Mouse (Mus musculus) MEL (cell line): ENCODE results near the gene Dbnl. TPM values are rescaled to one million over a fixed set of nuclear protein-coding genes. Genes with fewer than 3 reads are reported as not detected.
A peak's percentile ranks its signal among the peaks of the same experiment; 100 is the strongest.

ENCODE experiments used
- DNase-seq: peaks from one replicate; pipeline ENCODE4 v3.0.0; 2011; ENCODE audit warnings: low read depth, low spot score
- H3K27ac ChIP-seq: 2 replicates; pipeline ENCODE4 v1.5.1; 2012; ENCODE audit warnings: low read depth, mild to moderate bottlenecking, control low read depth, low read length, moderate library complexity; ENCODE audit not compliant: control insufficient read depth
- H3K27me3 ChIP-seq, 2 experiments: fragments of 150-350 bp in 1 of 2; sonication (generic) in 1 of 2; 2 replicates each; pipeline ENCODE4 v1.6.1; 2012; ENCODE audit warnings: low read length in 2 of 2, mild to moderate bottlenecking in 2 of 2, improper control_type of control experiment in 1 of 2, moderate library complexity in 1 of 2; ENCODE audit not compliant: insufficient read depth in 2 of 2, control insufficient read depth in 1 of 2
- H3K36me3 ChIP-seq, 2 experiments: 2 replicates each; pipeline ENCODE4 v1.6.1; 2012 to 2014; ENCODE audit warnings: low read length in 2 of 2, improper control_type of control experiment in 1 of 2, inconsistent platforms in 1 of 2, mild to moderate bottlenecking in 1 of 2; ENCODE audit not compliant: insufficient read depth in 2 of 2, control insufficient read depth in 1 of 2
- H3K4me1 ChIP-seq, 2 experiments: fragments of 150-350 bp in 1 of 2; sonication (generic) in 1 of 2; 2 replicates each; pipeline ENCODE4 v1.6.1; 2012; ENCODE audit warnings: low read length in 2 of 2, improper control_type of control experiment in 1 of 2, mild to moderate bottlenecking in 1 of 2; ENCODE audit not compliant: insufficient read depth in 2 of 2, control insufficient read depth in 1 of 2
- H3K4me3 ChIP-seq, 2 experiments: fragments of 150-350 bp in 1 of 2; sonication (generic) in 1 of 2; 2 replicates each; pipeline ENCODE4 v1.5.1; 2012; ENCODE audit warnings: low read depth in 2 of 2, low read length in 2 of 2, mild to moderate bottlenecking in 2 of 2, moderate library complexity in 2 of 2, control low read depth in 1 of 2, improper control_type of control experiment in 1 of 2; ENCODE audit not compliant: control insufficient read depth in 1 of 2, insufficient read depth in 1 of 2
- H3K79me2 ChIP-seq: 2 replicates; pipeline ENCODE4 v1.6.1; 2012; ENCODE audit warnings: mild to moderate bottlenecking, low read length, moderate library complexity; ENCODE audit not compliant: control insufficient read depth, poor library complexity, insufficient read depth
- H3K9ac ChIP-seq: 2 replicates; pipeline ENCODE4 v1.6.1; 2012; ENCODE audit warnings: low read depth, mild to moderate bottlenecking, control low read depth, low read length, moderate library complexity; ENCODE audit not compliant: control insufficient read depth, poor library complexity, severe bottlenecking
- H3K9me3 ChIP-seq: fragments of 150-350 bp; sonication (generic); replicated peaks from 2 replicates; pipeline ENCODE4 v1.6.1; 2012; ENCODE audit warnings: mild to moderate bottlenecking, low read length, improper control_type of control experiment, moderate library complexity; ENCODE audit not compliant: insufficient read depth
- BHLHE40 ChIP-seq: IDR thresholded peaks from 2 replicates; pipeline ENCODE4 v1.6.1; 2012; ENCODE audit warnings: low read depth, mild to moderate bottlenecking, inconsistent platforms, low read length, improper control_type of control experiment, borderline replicate concordance
- CHD1 ChIP-seq: IDR thresholded peaks from 2 replicates; pipeline ENCODE4 v1.6.1; 2012; ENCODE audit warnings: low read depth, mild to moderate bottlenecking, inconsistent platforms, low read length, improper control_type of control experiment
- E2F4 ChIP-seq: IDR thresholded peaks from 2 replicates; pipeline ENCODE4 v1.6.1; 2011; ENCODE audit warnings: low read depth, low read length, improper control_type of control experiment, borderline replicate concordance
- GABPA ChIP-seq: IDR thresholded peaks from 2 replicates; pipeline ENCODE4 v1.6.1; 2012; ENCODE audit warnings: low read depth, mild to moderate bottlenecking, inconsistent platforms, low read length, improper control_type of control experiment, moderate library complexity
- GATA1 ChIP-seq: IDR thresholded peaks from 2 replicates; pipeline ENCODE4 v1.6.1; 2011; ENCODE audit warnings: low read depth, low read length, improper control_type of control experiment
- HCFC1 ChIP-seq: IDR thresholded peaks from 2 replicates; pipeline ENCODE4 v1.6.1; 2012; ENCODE audit warnings: low read depth, mild to moderate bottlenecking, inconsistent platforms, low read length, improper control_type of control experiment, moderate library complexity
- JUND ChIP-seq: IDR thresholded peaks from 2 replicates; pipeline ENCODE4 v1.6.1; 2011; ENCODE audit warnings: low read depth, mild to moderate bottlenecking, improper control_type of control experiment, low read length
- MAZ ChIP-seq: IDR thresholded peaks from 2 replicates; pipeline ENCODE4 v1.6.1; 2012; ENCODE audit warnings: low read depth, mild to moderate bottlenecking, inconsistent platforms, low read length, improper control_type of control experiment
- MEF2A ChIP-seq: IDR thresholded peaks from 2 replicates; pipeline ENCODE4 v1.6.1; 2014; ENCODE audit warnings: low read depth, mild to moderate bottlenecking, inconsistent platforms, low read length, improper control_type of control experiment; ENCODE audit not compliant: poor library complexity, insufficient replicate concordance, severe bottlenecking; ENCODE audit errors: extremely low read depth
- MYC ChIP-seq: IDR thresholded peaks from 2 replicates; pipeline ENCODE4 v1.6.1; 2011; ENCODE audit warnings: low read depth, mild to moderate bottlenecking, low read length, improper control_type of control experiment, moderate library complexity
- NELFE ChIP-seq: IDR thresholded peaks from 2 replicates; pipeline ENCODE4 v1.6.1; 2011; ENCODE audit warnings: low read depth, low read length, improper control_type of control experiment
- NRF1 ChIP-seq: IDR thresholded peaks from 2 replicates; pipeline ENCODE4 v1.6.1; 2014; ENCODE audit warnings: low read depth, mild to moderate bottlenecking, inconsistent platforms, low read length, improper control_type of control experiment, moderate library complexity; ENCODE audit not compliant: poor library complexity, insufficient read depth, severe bottlenecking
- POLR2A ChIP-seq, 2 experiments: IDR thresholded peaks; 2 replicates each; pipeline ENCODE4 v1.6.1; 2011 to 2012; ENCODE audit warnings: low read length in 2 of 2, mild to moderate bottlenecking in 2 of 2, control low read depth in 1 of 2, improper control_type of control experiment in 1 of 2, low read depth in 1 of 2, moderate library complexity in 1 of 2; ENCODE audit not compliant: control insufficient read depth in 1 of 2, insufficient read depth in 1 of 2, poor library complexity in 1 of 2
- POLR2AphosphoS2 ChIP-seq: IDR thresholded peaks from 2 replicates; pipeline ENCODE4 v1.6.1; 2011; ENCODE audit warnings: low read length, improper control_type of control experiment
- RAD21 ChIP-seq: IDR thresholded peaks from 2 replicates; pipeline ENCODE4 v1.6.1; 2011; ENCODE audit warnings: mild to moderate bottlenecking, low read depth, low read length, improper control_type of control experiment
- SMC3 ChIP-seq: IDR thresholded peaks from 2 replicates; pipeline ENCODE4 v1.6.1; 2011; ENCODE audit warnings: low read depth, low read length, improper control_type of control experiment
- TAL1 ChIP-seq: IDR thresholded peaks from 2 replicates; pipeline ENCODE4 v1.6.1; 2012; ENCODE audit warnings: mild to moderate bottlenecking, inconsistent platforms, low read length, moderate library complexity, mixed read lengths
- TBP ChIP-seq: IDR thresholded peaks from 2 replicates; pipeline ENCODE4 v1.8.0; 2011; ENCODE audit warnings: low read depth, low read length, improper control_type of control experiment
- TCF12 ChIP-seq: IDR thresholded peaks from 2 replicates; pipeline ENCODE4 v1.6.1; 2014; ENCODE audit warnings: low read depth, mild to moderate bottlenecking, inconsistent platforms, low read length, improper control_type of control experiment, moderate library complexity
- UBTF ChIP-seq: IDR thresholded peaks from 2 replicates; pipeline ENCODE4 v1.6.1; 2012; ENCODE audit warnings: low read depth, mild to moderate bottlenecking, inconsistent platforms, low read length, improper control_type of control experiment, moderate library complexity, borderline replicate concordance; ENCODE audit not compliant: insufficient read depth
- USF2 ChIP-seq, 2 experiments: IDR thresholded peaks; 2 replicates each; pipeline ENCODE4 v1.6.1; 2011 to 2012; ENCODE audit warnings: improper control_type of control experiment in 2 of 2, low read length in 2 of 2, borderline replicate concordance in 1 of 2, inconsistent platforms in 1 of 2, low read depth in 1 of 2, mild to moderate bottlenecking in 1 of 2; ENCODE audit not compliant: insufficient read depth in 1 of 2
- ZKSCAN1 ChIP-seq: IDR thresholded peaks from 2 replicates; pipeline ENCODE4 v1.6.1; 2012; ENCODE audit warnings: low read depth, mild to moderate bottlenecking, inconsistent platforms, low read length, improper control_type of control experiment, moderate library complexity
- ZNF384 ChIP-seq: IDR thresholded peaks from 2 replicates; pipeline ENCODE4 v1.6.1; 2012; ENCODE audit warnings: low read depth, mild to moderate bottlenecking, inconsistent platforms, low read length, improper control_type of control experiment
- polyA plus RNA-seq, 2 experiments: library from polyadenylated mRNA; stranded (reverse) in 1 of 2; unstranded in 1 of 2; fragments of >175 nt in 1 of 2; fragments of >200 nt in 1 of 2; gene quantifications; 2 replicates each; pipeline versions ENCODE4 v1.2.1 to v1.2.4; 2012; ENCODE audit warnings: low replicate concordance in 2 of 2, low read depth in 1 of 2; ENCODE audit not compliant: insufficient read length in 2 of 2, insufficient read depth in 1 of 2, missing spikeins in 1 of 2
- total RNA-seq: library from RNA; depleted of rRNA; stranded (reverse); fragments of 300-350 nt; gene quantifications from 2 replicates; pipeline ENCODE4 v1.2.3, GENCODE M21; 2012

Dbnl gene
- total and polyA plus RNA-seq, 3 experiments = 73.5 to 149 TPM; not detected in 1

DNA sequence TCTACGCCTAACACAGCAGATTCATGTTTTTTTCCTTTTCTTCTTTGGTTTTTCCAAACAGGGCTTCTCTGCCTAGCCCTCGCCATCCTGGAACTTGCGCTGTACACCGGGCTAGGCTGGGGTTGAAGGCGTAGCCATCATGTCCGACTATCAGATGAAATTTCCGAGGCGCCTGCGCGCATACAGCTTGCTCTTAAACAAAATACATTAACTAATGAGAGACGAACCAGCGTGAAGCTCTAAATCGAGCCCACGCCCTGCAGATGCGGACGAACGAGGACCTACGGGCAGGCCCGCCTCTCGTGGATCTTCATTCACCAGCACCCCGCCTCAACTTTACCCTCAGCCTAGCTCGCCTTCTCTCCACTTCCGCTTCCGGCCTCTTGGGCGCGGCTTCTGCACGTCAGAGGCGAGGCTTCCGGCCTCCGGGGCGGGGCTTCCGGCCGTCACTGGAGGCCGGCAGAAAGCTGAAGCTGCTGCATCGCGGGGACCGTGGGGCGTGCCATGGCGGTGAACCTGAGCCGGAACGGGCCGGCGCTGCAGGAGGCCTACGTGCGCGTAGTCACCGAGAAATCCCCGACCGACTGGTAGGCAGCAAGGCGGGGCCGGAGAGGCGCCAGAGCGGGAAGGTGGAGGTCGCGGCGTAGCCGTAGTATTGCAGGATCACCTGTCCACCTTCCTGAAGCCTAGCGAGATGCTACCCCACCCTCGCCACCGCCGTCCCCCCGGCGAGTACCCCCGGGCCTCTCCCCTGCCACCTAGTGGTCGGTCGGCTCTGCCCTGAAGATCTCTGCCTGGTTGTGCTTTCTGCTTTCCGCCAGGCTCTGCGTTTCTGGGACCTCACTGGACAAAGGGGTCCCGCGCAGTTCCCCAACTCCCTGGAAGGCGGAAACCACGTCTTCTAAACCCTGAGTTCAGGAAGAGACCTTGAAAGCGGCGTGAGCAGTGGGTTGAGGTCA, at the start of gene Dbnl (continued):
- peak; percentile 92 to 100 for TF ChIP-seq POLR2A (IDR thresholded peaks at IDR 0.05; ENCODE audit: control insufficient read depth in 1 of 2, insufficient read depth in 1 of 2, low read depth in 1 of 2, low read length in 2 of 2, poor library complexity in 1 of 2)
- peak; percentile 81 for TF ChIP-seq TCF12
- TF ChIP-seq RAD21 = no peak
- TF ChIP-seq MAZ = peak; percentile 86; the same call in 1 of the 2 replicates
- TF ChIP-seq USF2 (IDR thresholded peaks at IDR 0.05; ENCODE audit: borderline replicate concordance in 1 of 2, insufficient read depth in 1 of 2, low read depth in 1 of 2, low read length in 2 of 2) = no peak

DNA sequence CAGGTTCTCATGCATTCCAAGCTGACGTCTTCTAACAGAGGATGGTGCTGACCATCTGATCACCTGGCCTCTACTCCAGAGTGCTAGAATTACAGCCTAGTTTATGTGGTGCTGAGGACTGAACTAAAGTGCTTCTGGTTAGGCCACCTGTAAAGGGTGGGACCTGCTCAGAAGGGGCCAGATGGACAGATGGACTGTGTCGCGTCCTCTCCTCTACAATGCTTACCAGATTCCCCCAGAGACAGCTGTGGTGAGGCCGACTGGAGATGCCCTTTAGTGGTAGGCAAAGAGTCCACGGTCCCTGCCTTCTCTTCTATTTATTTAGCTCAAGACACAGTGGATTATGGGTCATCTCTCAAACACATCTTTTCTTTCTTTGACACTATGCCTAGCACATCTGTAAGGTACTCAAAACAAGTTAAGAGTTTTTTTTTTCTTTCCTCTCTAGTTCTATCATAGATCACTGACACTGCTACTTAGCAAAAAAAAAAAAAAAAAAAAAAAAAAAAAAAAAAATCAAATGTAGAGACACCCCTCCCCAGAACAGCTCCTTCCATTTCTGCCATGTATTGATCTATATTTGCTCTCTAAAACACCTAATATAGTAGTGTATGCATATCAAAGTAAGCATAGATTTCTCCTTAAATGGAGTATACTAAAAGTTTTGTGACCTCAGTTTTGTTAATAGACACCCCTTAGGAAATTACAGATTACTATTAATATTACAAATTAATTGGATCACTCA, 49.2 kb upstream of the Dbnl start:
- Histone ChIP-seq H3K9ac (no peak overlapping the region), H3K27ac (no peak overlapping the region), H3K27me3 (no peaks in the 10 kb centered on the region), H3K4me1 (peaks cover 19 to 27% of the 10 kb centered on the region in 2 experiments), H3K9me3 (no peaks in the 10 kb centered on the region), H3K4me3 (peak overlapping the region in 1 of 2 experiments; percentile 3; a peak in 1 of 4 replicates), H3K36me3 (peaks cover 0 to 34% of the 10 kb centered on the region in 2 experiments; a peak in 2 of 4 replicates), H3K79me2 (peaks cover 46% of the 10 kb centered on the region)
- TF ChIP-seq TAL1 = no peak
- peak; percentile 86 for TF ChIP-seq ZNF384
- no peak for DNase-seq

DNA sequence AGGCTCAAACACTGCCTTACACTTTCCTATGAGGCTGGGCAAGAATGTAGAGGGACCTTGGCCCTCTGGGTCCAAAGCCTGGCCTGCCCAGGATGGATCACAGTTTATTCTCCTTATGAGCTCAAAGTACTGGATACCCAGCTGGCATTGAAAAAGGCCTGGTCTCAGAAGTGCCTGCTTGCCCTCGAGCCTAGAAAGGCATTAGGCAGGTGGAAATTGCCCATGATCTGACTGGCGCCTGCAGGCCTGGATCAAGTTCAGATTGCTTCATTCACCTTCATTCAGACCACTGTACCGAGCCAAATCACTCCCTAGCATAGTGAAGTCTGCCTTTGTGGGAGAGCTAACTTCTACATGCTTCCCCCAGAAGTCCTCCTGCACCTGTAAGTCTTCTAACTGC, 48.4 kb upstream of the Dbnl start:
- H3K36me3 ChIP-seq = peaks cover 0 to 34% of the 10 kb centered on the region in 2 experiments; a peak in 2 of 4 replicates
- peak overlapping the region; percentile 97 for H3K9ac ChIP-seq
- H3K27ac ChIP-seq = no peak overlapping the region
- peaks cover 19 to 27% of the 10 kb centered on the region in 2 experiments for H3K4me1 ChIP-seq
- peak; percentile 52 for DNase-seq
- H3K27me3 ChIP-seq = no peaks in the 10 kb centered on the region
- TF ChIP-seq CHD1 (no peak), MYC (no peak), NELFE (no peak), RAD21 (no peak), SMC3 (no peak), MEF2A (no peak), ZKSCAN1 (no peak), TBP (no peak), JUND (no peak), HCFC1 (no peak), USF2 (IDR thresholded peaks at IDR 0.05; ENCODE audit: borderline replicate concordance in 1 of 2, insufficient read depth in 1 of 2, low read depth in 1 of 2, low read length in 2 of 2) (no peak), GABPA (no peak), MAZ (no peak), POLR2AphosphoS2 (no peak), E2F4 (no peak), BHLHE40 (no peak), GATA1 (no peak), UBTF (no peak), NRF1 (no peak)
- H3K4me3 ChIP-seq = peak overlapping the region; percentile 92 to 97
- peaks cover 39% of the 10 kb centered on the region for H3K79me2 ChIP-seq
- no peaks in the 10 kb centered on the region for H3K9me3 ChIP-seq
